Mouse (Mus musculus): Measurements from ENCODE around the gene Gm40193. TPM values are rescaled to one million over a fixed set of nuclear protein-coding genes. Genes with fewer than 3 reads are reported as not detected.
"Not testable (repeated sequence)": the region's sequence is repeated elsewhere in the genome, so short reads cannot be mapped to it uniquely, and the experiment has no call there.

Gene Gm40193
- total RNA-seq, 2 experiments from 2014 or later = not detected

GRCm38 (mm10) chr11:70541415-70541814, 8.7 kb upstream of the Gm40193 start:
- intact Hi-C loops (cut with DNase I) = loop anchor here (2.0 kb wide), 2 partner anchors 21 to 63 kb away; partner anchors contain the start of gene Mink1
- no peak for DNase-seq

GRCm38 (mm10) chr11:70540928-70541327, 8.2 kb upstream of the Gm40193 start:
- intact Hi-C loops (cut with DNase I) = loop anchor here (2.0 kb wide), 2 partner anchors 22 to 64 kb away; partner anchors contain the start of gene Mink1
- DNase-seq = no peak

GRCm38 (mm10) chr11:70539877-70540587, 7.3 kb upstream of the Gm40193 start, which contains the start of gene Pld2:
Pld2 (plus strand) TSS chr11:70540064.
- DNase-seq = peak; percentile 86 to 89
- intact Hi-C loops (cut with DNase I) = loop anchor here (2.0 kb wide), 2 partner anchors 23 to 65 kb away; partner anchors contain the start of gene Mink1

- intact Hi-C loops (cut with DNase I) = no loop called here
- DNase-seq = no peak
Measured at GRCm38 (mm10) chr11:70539423-70539822, 6.7 kb upstream of the Gm40193 start.

GRCm38 (mm10) chr11:70531065-70531464, 1.7 kb downstream of the Gm40193 start:
- intact Hi-C loops (cut with DNase I); DNase-seq: not testable (repeated sequence)

- intact Hi-C loops (cut with DNase I) = no loop called here
- no peak for DNase-seq
Measured at GRCm38 (mm10) chr11:70528610-70529009, 4.1 kb downstream of the Gm40193 start.

GRCm38 (mm10) chr11:70526211-70526610, 6.5 kb downstream of the Gm40193 start:
- no peak for DNase-seq
- intact Hi-C loops (cut with DNase I) = no loop called here

GRCm38 (mm10) chr11:70525726-70526125, 7.0 kb downstream of the Gm40193 start:
- DNase-seq = no peak
- intact Hi-C loops (cut with DNase I) = no loop called here

- peak; percentile 87 to 88 for DNase-seq
- intact Hi-C loops (cut with DNase I) = no loop called here
Measured at GRCm38 (mm10) chr11:70525184-70525678, 7.5 kb downstream of the Gm40193 start, which contains the start of gene Psmb6. Psmb6 (plus strand) TSS chr11:70525367.

GRCm38 (mm10) chr11:70524782-70525181, 8.0 kb downstream of the Gm40193 start:
- no peak for DNase-seq
- intact Hi-C loops (cut with DNase I) = no loop called here

GRCm38 (mm10) chr11:70523306-70523989, 9.3 kb downstream of the Gm40193 start:
- intact Hi-C loops (cut with DNase I); DNase-seq: not testable (repeated sequence)

GRCm38 (mm10) chr11:70520178-70520769, 12.5 kb downstream of the Gm40193 start:
- peak; percentile 51 to 74 for DNase-seq
- intact Hi-C loops (cut with DNase I) = loop anchor here (2.0 kb wide), 1 partner anchor 43 kb away; the partner anchor contains the start of gene Mink1

GRCm38 (mm10) chr11:70518923-70519322, 13.8 kb downstream of the Gm40193 start, which contains the start of gene Gltpd2:
Gltpd2 (plus strand) TSS chr11:70519196.
- no peak for DNase-seq
- intact Hi-C loops (cut with DNase I) = no loop called here

- intact Hi-C loops (cut with DNase I) = no loop called here
Measured at GRCm38 (mm10) chr11:70518436-70518835, 14.3 kb downstream of the Gm40193 start.

GRCm38 (mm10) chr11:70516352-70516751, 16.4 kb downstream of the Gm40193 start:
- intact Hi-C loops (cut with DNase I) = loop anchor here (1.0 kb wide), 1 partner anchor 89 kb away; no protein-coding TSS in a partner anchor
- DNase-seq = peak; percentile 23 to 40

More at GRCm38 (mm10) chr11:70518436-70518835, 14.3 kb downstream of the Gm40193 start:
- no peak for DNase-seq

- intact Hi-C loops (cut with DNase I) = loop anchor here (2.0 kb wide), 1 partner anchor 243 kb away; no protein-coding TSS in a partner anchor
- DNase-seq = no peak
Measured at GRCm38 (mm10) chr11:70514288-70514687, 18.5 kb downstream of the Gm40193 start, which contains the start of gene Vmo1. Vmo1 (minus strand) TSS chr11:70514616.

GRCm38 (mm10) chr11:70513520-70513919, 19.2 kb downstream of the Gm40193 start:
- peak; percentile 39 to 46 for DNase-seq
- intact Hi-C loops (cut with DNase I) = no loop called here

- intact Hi-C loops (cut with DNase I) = no loop called here
Measured at GRCm38 (mm10) chr11:70512709-70513342, 19.9 kb downstream of the Gm40193 start.

GRCm38 (mm10) chr11:70511825-70512224, 20.9 kb downstream of the Gm40193 start:
- no peak for DNase-seq
- intact Hi-C loops (cut with DNase I) = no loop called here

More at GRCm38 (mm10) chr11:70512709-70513342, 19.9 kb downstream of the Gm40193 start:
- DNase-seq = no peak

- DNase-seq = no peak
- intact Hi-C loops (cut with DNase I) = no loop called here
Measured at GRCm38 (mm10) chr11:70511242-70511641, 21.5 kb downstream of the Gm40193 start.
